Mouse (Mus musculus): Measurements from ENCODE around the gene Ndrg4. TPM values are rescaled to one million over a fixed set of nuclear protein-coding genes. Genes with fewer than 3 reads are reported as not detected.
A peak's percentile ranks its signal among the peaks of the same experiment; 100 is the strongest.

The Ndrg4 gene
- total RNA-seq, 2 experiments from 2014 or later = not detected

DNA sequence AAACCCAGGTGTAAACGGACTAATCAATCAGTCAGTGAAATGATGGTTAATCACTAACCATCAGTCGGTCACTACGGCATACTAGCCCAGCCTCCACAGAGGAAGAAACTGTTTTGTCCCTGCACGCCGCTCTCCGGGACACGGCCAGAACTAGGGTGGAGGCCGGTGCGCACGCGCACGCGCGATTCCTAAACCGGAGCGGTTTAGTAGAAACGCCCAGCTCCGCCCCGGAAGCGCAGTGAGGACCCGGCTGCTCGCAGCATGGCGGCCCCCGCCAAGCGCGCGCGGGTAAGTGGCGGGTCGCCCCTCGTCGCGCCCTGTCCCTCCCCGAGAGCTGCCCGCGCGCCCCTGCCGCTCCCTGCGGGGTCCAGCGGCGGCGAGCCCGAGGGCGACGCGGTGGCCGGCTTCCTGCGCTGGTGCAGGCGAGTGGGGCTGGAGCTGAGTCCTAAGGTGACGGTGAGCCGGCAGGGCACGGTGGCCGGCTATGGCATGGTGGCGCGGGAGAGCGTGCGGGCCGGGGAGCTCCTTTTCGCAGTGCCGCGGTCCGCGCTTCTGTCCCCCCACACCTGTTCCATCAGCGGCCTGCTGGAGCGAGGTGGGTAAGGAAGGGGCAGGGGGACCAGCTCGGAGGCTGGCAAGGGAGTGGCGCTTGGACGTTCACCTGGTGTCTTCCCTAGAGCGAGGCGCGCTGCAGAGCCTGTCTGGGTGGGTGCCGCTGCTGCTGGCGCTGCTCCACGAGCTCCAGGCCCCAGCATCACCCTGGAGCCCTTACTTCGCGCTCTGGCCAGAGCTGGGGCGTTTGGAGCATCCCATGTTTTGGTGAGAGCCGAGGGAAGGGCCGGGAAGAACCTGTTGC lies 39.1 kb downstream of the Ndrg4 start, which contains the start of gene Setd6:
Setd6 (plus strand) TSS at position 206 of the 856 bp plus-strand sequence.
- peak; percentile 78 for ATAC-seq (ENCODE audit: poor library complexity, severe bottlenecking)

DNA sequence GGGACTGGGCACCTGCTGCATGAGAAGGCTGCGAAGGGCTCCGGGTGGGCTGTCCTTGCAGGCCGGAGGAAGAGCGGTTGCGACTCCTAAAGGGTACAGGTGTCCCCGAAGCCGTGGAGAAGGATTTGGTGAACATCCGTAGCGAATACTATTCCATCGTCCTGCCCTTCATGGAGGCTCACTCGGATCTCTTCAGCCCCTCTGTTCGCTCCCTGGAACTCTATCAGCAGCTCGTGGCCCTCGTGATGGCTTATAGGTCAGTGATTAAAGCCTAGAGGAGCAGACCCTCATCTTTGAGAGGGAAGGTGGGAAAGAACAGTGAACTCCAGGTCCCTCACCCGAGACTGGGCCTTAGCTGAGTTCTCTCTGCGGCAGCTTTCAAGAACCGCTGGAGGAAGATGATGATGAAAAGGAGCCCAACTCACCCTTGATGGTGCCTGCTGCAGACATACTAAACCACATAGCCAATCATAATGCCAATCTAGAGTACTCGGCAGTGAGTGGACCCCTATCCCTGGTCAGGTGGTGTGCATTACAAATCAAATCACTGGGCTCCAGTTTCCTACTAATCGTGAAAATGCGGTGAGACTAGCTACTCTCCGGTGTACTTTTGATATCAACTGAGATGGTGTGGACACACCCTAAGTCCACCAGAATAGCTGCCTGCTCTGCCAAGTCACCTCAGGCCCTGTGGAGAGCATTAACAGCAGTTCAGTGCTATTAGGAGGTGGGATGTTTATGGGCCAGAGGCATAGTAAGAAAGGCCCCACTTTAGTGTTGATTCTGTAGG lies 40.0 kb downstream of the Ndrg4 start:
- no peak for ATAC-seq (ENCODE audit: poor library complexity, severe bottlenecking)

DNA sequence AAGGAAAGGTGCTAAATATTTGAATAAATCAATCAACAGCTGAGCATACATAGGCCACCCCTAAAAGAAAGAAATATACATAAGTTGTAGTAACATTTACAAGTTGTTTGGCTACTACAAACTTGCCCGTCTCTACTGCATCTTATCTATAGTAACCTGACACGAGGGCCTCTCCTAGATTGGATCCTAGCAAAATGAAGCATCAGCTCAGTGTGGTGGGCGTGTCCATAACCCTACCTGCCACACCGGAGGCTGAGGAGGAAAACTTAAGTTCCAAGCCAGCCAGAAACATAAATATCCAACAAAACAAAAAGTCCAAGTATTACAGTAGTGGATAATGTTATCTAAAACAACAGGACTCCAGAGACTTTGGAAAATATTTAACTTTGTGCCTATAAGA lies 50.8 kb downstream of the Ndrg4 start:
- no peak for ATAC-seq (ENCODE audit: poor library complexity, severe bottlenecking)

DNA sequence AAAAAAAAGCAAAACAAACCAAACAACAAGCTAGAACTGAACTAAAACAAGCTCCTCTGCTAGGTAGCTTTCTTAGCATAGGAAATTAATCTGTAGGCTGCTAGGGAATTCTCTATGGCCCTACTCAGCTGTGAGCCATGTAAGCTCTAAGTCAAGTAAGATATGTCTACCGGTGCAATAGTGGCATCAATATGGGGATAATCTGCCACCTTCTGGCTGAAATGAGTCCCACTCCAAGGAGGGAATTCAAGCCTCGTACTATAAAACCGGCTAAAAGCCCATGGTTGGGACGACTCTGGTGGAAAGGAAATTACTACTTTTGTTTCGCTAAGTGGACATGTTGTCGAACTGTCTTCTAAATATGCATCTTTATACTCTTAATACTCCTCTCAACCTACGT lies 61.8 kb downstream of the Ndrg4 start:
- ATAC-seq (ENCODE audit: poor library complexity, severe bottlenecking) = no peak

DNA sequence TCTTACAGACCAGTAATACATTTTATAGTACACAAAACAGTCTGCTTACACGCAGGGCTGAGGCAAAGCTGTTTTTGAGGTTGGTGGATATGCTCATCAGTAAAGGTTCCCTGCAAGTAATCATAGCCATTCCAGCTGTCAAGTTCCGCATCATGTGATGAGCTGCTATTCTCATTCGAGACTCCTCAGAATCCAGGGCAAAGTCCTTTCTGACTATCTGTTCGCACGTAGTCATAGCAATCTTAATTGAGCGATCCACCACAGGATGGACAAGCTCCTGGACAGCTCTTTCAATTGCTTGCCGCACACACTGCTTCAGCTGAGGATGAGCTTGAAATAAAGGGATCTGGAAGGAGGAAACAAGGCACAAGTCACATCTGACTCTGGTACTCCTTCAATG lies 65.0 kb downstream of the Ndrg4 start:
- no peak for ATAC-seq (ENCODE audit: poor library complexity, severe bottlenecking)

DNA sequence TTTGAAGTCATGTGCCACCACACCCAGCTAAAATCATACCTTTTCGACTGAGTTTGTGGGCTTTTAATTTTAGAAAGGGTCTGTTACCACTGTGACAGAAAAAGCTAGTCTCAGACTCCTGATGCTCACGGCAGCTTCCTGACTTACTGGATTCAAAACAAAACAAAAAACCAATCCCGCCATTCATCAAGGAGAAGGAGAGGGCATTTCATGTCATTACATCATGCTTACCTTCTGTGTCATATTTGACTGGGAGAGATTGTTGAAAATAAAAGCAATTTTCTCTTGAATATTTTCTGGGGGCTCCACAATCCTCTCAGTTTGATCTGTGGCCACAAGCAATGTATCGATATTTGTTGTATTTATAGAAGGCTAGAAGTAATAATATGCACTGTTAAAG lies 71.2 kb downstream of the Ndrg4 start:
- no peak for ATAC-seq (ENCODE audit: poor library complexity, severe bottlenecking)

DNA sequence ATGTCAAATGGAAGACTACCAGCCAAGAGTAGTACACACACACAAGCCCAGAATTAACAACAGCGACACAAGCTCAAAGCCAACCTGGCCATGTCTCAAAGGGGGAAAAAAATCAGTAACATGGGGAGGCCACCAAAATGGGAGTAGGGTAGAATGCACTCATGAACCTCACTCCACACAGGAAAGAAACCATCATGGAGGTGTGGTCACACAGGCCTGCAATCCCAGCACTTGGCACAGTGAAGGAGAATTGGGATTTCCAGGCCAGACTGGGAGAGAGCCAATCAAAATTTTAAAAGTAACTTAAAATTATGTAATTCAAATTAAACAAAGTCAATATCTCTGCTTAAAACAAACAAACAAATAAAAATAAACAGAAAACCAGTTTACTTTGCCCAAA lies 75.1 kb downstream of the Ndrg4 start:
- ATAC-seq (ENCODE audit: poor library complexity, severe bottlenecking) = no peak

DNA sequence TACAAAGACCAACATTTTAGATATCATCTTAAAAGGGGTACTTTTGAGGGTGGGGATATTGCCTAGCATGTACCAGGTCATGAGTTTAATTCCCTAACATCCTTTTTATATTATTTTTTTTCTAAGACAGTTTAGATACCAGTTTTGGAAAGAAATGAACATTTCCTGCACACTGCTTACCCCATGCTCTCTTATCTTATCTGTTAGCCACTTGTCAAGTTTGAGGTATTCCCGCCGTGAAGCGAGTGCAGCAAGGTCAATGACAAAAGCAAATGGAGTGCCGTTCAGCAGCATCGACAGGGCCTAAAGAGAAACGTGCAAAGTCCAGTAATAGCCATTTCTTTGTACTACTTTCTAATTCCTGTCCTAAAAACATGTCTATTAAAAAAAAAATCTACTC lies 83.5 kb downstream of the Ndrg4 start:
- no peak for ATAC-seq (ENCODE audit: poor library complexity, severe bottlenecking)

DNA sequence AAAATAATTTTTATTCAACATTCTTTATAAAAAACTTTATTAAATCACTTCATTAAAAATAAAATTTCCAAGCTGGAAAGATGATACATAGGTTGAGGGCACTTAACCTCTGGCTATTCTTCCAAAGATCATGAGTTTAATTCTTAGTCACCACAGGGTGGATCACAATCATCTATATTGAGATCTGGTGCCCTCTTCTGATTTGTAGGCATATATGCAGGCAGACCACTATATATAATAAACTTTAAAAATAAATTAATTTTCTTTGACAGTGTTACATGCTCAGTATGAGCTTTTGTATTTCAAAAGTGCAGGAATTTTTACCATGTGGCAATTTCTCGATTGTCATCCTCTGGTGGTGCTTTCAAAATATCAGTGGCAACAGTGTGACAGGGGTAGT lies 87.4 kb downstream of the Ndrg4 start:
- no peak for ATAC-seq (ENCODE audit: poor library complexity, severe bottlenecking)

Other genes with a start within 250 kb of the Ndrg4 start
- 45.0 and 53.8 TPM in 2 replicates for gene Cfap20, start 242.1 kb upstream of the Ndrg4 start, total RNA-seq (2015)
- 28.4 and 34.7 TPM in 2 replicates for gene Cfap20, start 242.1 kb upstream of the Ndrg4 start, total RNA-seq (2017)
- 83.3 and 88.4 TPM in 2 replicates for gene Csnk2a2, start 186.9 kb upstream of the Ndrg4 start, total RNA-seq (2015)
- gene Csnk2a2, start 186.9 kb upstream of the Ndrg4 start, total RNA-seq (2017) = 20.0 and 25.7 TPM in 2 replicates
- gene Ccdc113, start 142.9 kb upstream of the Ndrg4 start, total RNA-seq (2015) = not detected in 2 replicates
- not detected in 2 replicates for gene Ccdc113, start 142.9 kb upstream of the Ndrg4 start, total RNA-seq (2017)
- not detected in 2 replicates for gene Prss54, start 100.6 kb upstream of the Ndrg4 start, total RNA-seq (2015)
- gene Prss54, start 100.6 kb upstream of the Ndrg4 start, total RNA-seq (2017) = not detected in 2 replicates
- gene Gins3, start 43.5 kb upstream of the Ndrg4 start, total RNA-seq (2015) = 12.2 and 16.9 TPM in 2 replicates
- gene Gins3, start 43.5 kb upstream of the Ndrg4 start, total RNA-seq (2017) = 17.2 and 17.3 TPM in 2 replicates
- 17.3 and 19.3 TPM in 2 replicates for gene Setd6, start 38.9 kb downstream of the Ndrg4 start, total RNA-seq (2015)
- gene Setd6, start 38.9 kb downstream of the Ndrg4 start, total RNA-seq (2017) = 18.3 and 23.5 TPM in 2 replicates
- gene Cnot1, start 130.5 kb downstream of the Ndrg4 start, total RNA-seq (2015) = 174 and 179 TPM in 2 replicates
- 107 and 144 TPM in 2 replicates for gene Cnot1, start 130.5 kb downstream of the Ndrg4 start, total RNA-seq (2017)
- gene Sap18b, start 148.4 kb downstream of the Ndrg4 start, total RNA-seq (2015) = 89.7 and 139 TPM in 2 replicates
- 222 and 239 TPM in 2 replicates for gene Sap18b, start 148.4 kb downstream of the Ndrg4 start, total RNA-seq (2017)
- gene Slc38a7, start 176.6 kb downstream of the Ndrg4 start, total RNA-seq (2015) = 8.0 and 10.0 TPM in 2 replicates
- gene Slc38a7, start 176.6 kb downstream of the Ndrg4 start, total RNA-seq (2017) = 9.1 and 11.7 TPM in 2 replicates
- 80.2 and 81.2 TPM in 2 replicates for gene Got2, start 211.6 kb downstream of the Ndrg4 start, total RNA-seq (2015)
- 69.6 and 77.8 TPM in 2 replicates for gene Got2, start 211.6 kb downstream of the Ndrg4 start, total RNA-seq (2017)

Data from megakaryocyte, adult 5-6 weeks (primary cell).